Mouse (Mus musculus) testis, adult 2 months (tissue): ENCODE results near the gene Rce1.

Source experiments
- CTCF ChIP-seq: fragments of 200-500 bp; IDR thresholded peaks from 2 replicates; pipeline ENCODE4 v1.5.1; 2012; ENCODE audit warnings: low read depth, mild to moderate bottlenecking, inconsistent platforms, low read length, moderate library complexity; ENCODE audit not compliant: control insufficient read depth, insufficient read depth, insufficient replicate concordance
- POLR2A ChIP-seq: fragments of 200-500 bp; IDR thresholded peaks from 2 replicates; pipeline ENCODE4 v1.6.1; 2012; ENCODE audit warnings: low read depth, mild to moderate bottlenecking, inconsistent platforms, low read length, moderate library complexity; ENCODE audit not compliant: control insufficient read depth

- TF ChIP-seq CTCF (no peak), POLR2A (no peak)
These were observed 45.3 kb upstream of the Rce1 start for GRCm38 (mm10) chr19:4670776-4671175.
